Mouse (Mus musculus) embryonic fibroblast, embryonic 13.5 days (primary cell): Measurements from ENCODE around the gene Popdc2.

ENCODE experiments used
- CTCF ChIP-seq: IDR thresholded peaks from 2 replicates; pipeline ENCODE4 v1.5.1; 2011; ENCODE audit warnings: mild to moderate bottlenecking, control low read depth, low read length, moderate library complexity, borderline replicate concordance; ENCODE audit not compliant: insufficient read depth
- POLR2A ChIP-seq: IDR thresholded peaks from 2 replicates; pipeline ENCODE4 v1.6.1; 2011; ENCODE audit warnings: low read depth, mild to moderate bottlenecking, control low read depth, low read length, moderate library complexity

GRCm38 (mm10) chr16:38352031-38352430 is 10.0 kb upstream of the Popdc2 start:
- TF ChIP-seq CTCF (no peak), POLR2A (no peak)
